Mouse (Mus musculus) heart, embryonic 14.5 days (tissue): ENCODE data around the gene Hecw2. TPM values are rescaled to one million over a fixed set of nuclear protein-coding genes. Genes with fewer than 3 reads are reported as not detected.

ENCODE experiments used
- ATAC-seq: fragments of 200-750 bp; cut with Nextera tagmentation; 2 replicates; pipeline ENCODE4 v1.8.0; 2017; ENCODE audit warnings: low read depth, moderate TSS enrichment; ENCODE audit not compliant: insufficient number of reproducible peaks, insufficient read depth, low FRiP score
- H3K27ac ChIP-seq, 2 experiments: fragments of 200-500 bp in 1 of 2; fragments of 300-500 bp in 1 of 2; sonication (generic) in 1 of 2; replicated peaks in 1 of 2; 2 replicates each; pipeline ENCODE4 v1.5.1; 2012 to 2014; ENCODE audit warnings: low read depth in 2 of 2, low read length in 2 of 2, control low read depth in 1 of 2, mild to moderate bottlenecking in 1 of 2, mixed read lengths in 1 of 2; ENCODE audit not compliant: control insufficient read depth in 1 of 2, insufficient read depth in 1 of 2
- H3K27me3 ChIP-seq: fragments of 300-500 bp; sonication (generic); 2 replicates; pipeline ENCODE4 v1.6.1; 2014; ENCODE audit warnings: mild to moderate bottlenecking, low read length, control low read depth; ENCODE audit not compliant: control insufficient read depth, insufficient read depth
- H3K36me3 ChIP-seq: fragments of 300-500 bp; sonication (generic); 2 replicates; pipeline ENCODE4 v1.6.1; 2014; ENCODE audit warnings: mild to moderate bottlenecking, control low read depth, low read length, mixed read lengths; ENCODE audit not compliant: control insufficient read depth, insufficient read depth
- H3K4me1 ChIP-seq, 2 experiments: fragments of 200-500 bp in 1 of 2; fragments of 300-500 bp in 1 of 2; sonication (generic) in 1 of 2; 2 replicates each; pipeline ENCODE4 v1.6.1; 2012 to 2014; ENCODE audit warnings: low read length in 2 of 2, control low read depth in 1 of 2, mixed read lengths in 1 of 2; ENCODE audit not compliant: control insufficient read depth in 2 of 2, insufficient read depth in 2 of 2
- H3K4me2 ChIP-seq: fragments of 300-500 bp; sonication (generic); 2 replicates; pipeline ENCODE4 v1.6.1; 2014; ENCODE audit warnings: mild to moderate bottlenecking, low read length
- H3K4me3 ChIP-seq, 2 experiments: fragments of 200-500 bp in 1 of 2; fragments of 300-500 bp in 1 of 2; sonication (generic) in 1 of 2; 2 replicates each; pipeline ENCODE4 v1.5.1; 2012 to 2014; ENCODE audit warnings: low read length in 2 of 2, mild to moderate bottlenecking in 2 of 2, control low read depth in 1 of 2, low read depth in 1 of 2, moderate library complexity in 1 of 2; ENCODE audit not compliant: control insufficient read depth in 1 of 2, insufficient read depth in 1 of 2
- H3K9ac ChIP-seq: fragments of 300-500 bp; sonication (generic); 2 replicates; pipeline ENCODE4 v1.6.1; 2014; ENCODE audit warnings: mild to moderate bottlenecking, low read length
- H3K9me3 ChIP-seq: fragments of 300-500 bp; sonication (generic); 2 replicates; pipeline ENCODE4 v1.6.1; 2016; ENCODE audit warnings: low read length, control low read depth; ENCODE audit not compliant: control insufficient read depth
- WGBS: fragments of 180-500 bp; shearing (Covaris S2); extraction: QIAGEN DNeasy Blood & Tissue Kit; methylation state at CpG from one replicate; pipeline ENCODE4 v1.1.7; 2014; 5-methylcytosine and 5-hydroxymethylcytosine counted together
- polyA plus RNA-seq: library from polyadenylated mRNA; unstranded; fragments of >200 nt; fragmentation: Nextera tagmentation; extraction: Ambion mirVana; gene quantifications from 2 replicates; pipeline ENCODE4 v1.2.1, GENCODE M21; 2014

Gene Hecw2
- polyA plus RNA-seq, 1 experiment from 2014 or later, result 5.7 TPM

DNA sequence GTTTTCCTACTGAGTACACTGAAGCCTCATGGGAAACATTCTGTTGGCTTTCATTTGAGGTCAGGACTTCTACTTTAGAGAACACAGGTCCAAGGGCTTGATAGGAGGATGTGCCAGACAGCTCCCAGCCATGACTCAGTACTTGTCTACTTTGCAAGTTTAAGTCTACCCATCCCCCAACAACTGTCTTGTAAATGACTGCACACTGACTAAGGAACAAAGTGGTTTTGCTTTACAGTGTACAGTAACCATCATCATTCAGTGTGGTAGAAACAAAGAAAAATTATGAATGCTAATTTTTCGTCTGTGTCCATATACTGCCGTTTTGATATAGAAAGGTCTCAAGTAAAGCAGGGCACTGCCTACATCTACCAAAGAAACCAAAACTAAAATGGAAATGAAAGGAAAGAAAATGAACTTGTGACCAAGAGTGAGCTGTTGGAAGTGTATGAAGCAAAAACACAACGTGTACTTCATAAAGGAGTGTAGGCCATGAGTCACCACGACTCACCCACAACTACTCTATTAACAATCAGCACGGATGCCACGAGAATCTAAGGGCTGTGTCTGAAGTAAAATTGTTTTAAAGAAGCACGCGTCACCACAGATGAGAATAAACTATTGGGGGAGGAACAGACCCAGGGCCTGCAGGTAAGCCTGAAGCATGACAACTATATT lies 356.6 kb downstream of the Hecw2 start:
- Histone ChIP-seq H3K9me3 (no peaks in the 10 kb centered on the region), H3K36me3 (peaks cover 17% of the 10 kb centered on the region; the same call in 1 of the 2 replicates), H3K4me1 (no peaks in the 10 kb centered on the region), H3K4me2 (no peak overlapping the region), H3K4me3 (no peak overlapping the region), H3K27ac (no peak overlapping the region), H3K27me3 (no peaks in the 10 kb centered on the region), H3K9ac (no peak overlapping the region)
- 81% methylated on average over 8 of the region's 8 CpGs for WGBS
- ATAC-seq, result no peak

DNA sequence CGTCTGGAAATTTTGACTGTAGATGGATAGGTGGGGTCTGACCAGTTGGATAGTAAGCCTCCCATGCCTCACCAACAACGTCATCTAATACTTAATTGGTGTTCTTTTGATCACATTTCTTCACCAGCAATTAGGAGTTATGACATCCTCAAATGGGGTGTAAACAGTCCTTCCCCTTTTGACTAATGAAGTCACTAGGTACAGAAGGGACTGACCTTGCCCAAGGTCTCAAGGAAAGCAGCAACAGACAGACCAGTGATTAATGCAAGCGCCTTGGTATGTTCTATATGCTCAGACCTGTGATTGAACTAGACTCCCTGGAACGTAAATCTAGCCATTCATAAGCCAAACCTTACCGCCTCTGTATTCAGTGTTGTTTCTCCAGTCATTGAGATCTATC lies 364.7 kb downstream of the Hecw2 start:
- Histone ChIP-seq H3K27me3 (no peaks in the 10 kb centered on the region), H3K4me3 (no peak overlapping the region), H3K4me2 (no peak overlapping the region), H3K36me3 (peaks cover 32% of the 10 kb centered on the region), H3K9me3 (no peaks in the 10 kb centered on the region), H3K4me1 (no peaks in the 10 kb centered on the region), H3K27ac (no peak overlapping the region), H3K9ac (no peak overlapping the region)
- ATAC-seq, result no peak
- WGBS, result 86% methylated on average over 5 of the region's 5 CpGs

DNA sequence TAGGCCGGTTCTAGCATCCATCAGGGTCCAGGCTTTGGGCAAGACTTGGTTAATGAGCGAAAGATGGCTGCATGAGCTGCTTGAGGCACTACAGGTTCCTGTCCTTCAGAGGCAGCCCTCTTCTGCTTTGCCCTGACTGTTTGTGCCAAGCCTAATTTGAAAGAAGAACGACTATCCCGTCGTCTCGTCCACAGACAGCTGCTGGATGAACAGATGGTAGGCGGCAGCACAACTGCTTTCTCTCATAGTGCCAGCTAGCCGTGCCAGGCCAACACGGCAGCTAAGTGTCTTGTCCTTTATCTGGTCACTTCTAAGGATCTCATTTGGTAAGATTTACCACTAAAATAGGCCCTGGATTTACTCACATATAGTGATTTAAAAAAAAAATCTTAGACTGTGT lies 365.9 kb downstream of the Hecw2 start:
- Histone ChIP-seq H3K4me1 (peaks cover 0 to 3% of the 10 kb centered on the region in 2 experiments; a peak in 1 of 4 replicates), H3K27me3 (no peaks in the 10 kb centered on the region), H3K4me3 (no peak overlapping the region), H3K4me2 (no peak overlapping the region), H3K9ac (no peak overlapping the region), H3K36me3 (peaks cover 33% of the 10 kb centered on the region), H3K27ac (no peak overlapping the region), H3K9me3 (no peaks in the 10 kb centered on the region)
- ATAC-seq, result no peak
- WGBS, result 84% methylated on average over 9 of the region's 9 CpGs

DNA sequence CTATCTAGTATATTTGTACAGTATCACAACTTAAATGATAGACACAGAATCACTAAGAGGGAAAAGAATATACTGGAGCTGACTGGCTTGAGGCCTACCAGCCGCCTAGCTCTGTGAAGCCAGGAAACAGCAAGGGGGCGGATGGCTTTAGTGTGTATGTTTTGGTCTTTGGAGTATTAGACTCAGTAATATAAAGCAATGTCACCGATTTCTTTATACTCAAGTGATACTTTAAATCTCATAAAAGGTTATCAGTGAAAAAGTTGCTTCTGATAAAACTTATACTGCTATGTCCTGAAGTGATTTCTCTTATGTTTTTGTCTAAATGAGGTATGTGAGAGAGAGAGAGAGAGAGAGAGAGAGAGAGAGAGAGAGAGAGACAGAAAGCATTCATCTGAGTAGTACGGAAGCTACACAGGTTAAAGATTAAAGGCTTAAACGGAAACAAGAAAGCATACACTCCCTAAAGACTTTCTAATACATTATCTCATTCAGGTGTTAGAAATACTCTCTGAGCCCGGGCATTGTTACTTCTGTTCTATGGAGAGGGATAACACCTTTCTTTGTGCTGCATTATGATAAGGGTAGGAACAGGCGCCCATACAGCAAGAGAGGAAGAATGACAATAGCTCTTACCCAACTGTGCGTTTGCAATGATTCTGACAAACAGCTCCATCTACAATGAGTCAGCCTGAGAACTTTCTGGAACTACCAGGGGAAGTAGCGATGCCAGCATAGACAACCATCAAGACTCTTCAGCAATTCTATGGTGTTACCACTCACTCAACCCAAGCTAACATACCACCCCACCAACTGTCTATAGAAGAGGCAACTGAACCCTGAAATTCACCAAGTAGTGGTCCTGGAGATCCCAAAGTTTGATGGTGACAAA lies 370.3 kb downstream of the Hecw2 start:
- H3K27ac ChIP-seq, result no peak overlapping the region
- H3K4me2 ChIP-seq, result no peak overlapping the region; the same call in 1 of the 2 replicates
- H3K36me3 ChIP-seq, result peaks cover 12% of the 10 kb centered on the region; the same call in 1 of the 2 replicates
- ATAC-seq, result no peak
- no peaks in the 10 kb centered on the region for H3K27me3 ChIP-seq
- no peak overlapping the region for H3K4me3 ChIP-seq
- H3K9ac ChIP-seq, result no peak overlapping the region
- H3K9me3 ChIP-seq, result no peaks in the 10 kb centered on the region
- WGBS, result 69% methylated on average over 9 of the region's 9 CpGs
- peaks cover 4 to 17% of the 10 kb centered on the region in 2 experiments; a peak in 3 of 4 replicates for H3K4me1 ChIP-seq

DNA sequence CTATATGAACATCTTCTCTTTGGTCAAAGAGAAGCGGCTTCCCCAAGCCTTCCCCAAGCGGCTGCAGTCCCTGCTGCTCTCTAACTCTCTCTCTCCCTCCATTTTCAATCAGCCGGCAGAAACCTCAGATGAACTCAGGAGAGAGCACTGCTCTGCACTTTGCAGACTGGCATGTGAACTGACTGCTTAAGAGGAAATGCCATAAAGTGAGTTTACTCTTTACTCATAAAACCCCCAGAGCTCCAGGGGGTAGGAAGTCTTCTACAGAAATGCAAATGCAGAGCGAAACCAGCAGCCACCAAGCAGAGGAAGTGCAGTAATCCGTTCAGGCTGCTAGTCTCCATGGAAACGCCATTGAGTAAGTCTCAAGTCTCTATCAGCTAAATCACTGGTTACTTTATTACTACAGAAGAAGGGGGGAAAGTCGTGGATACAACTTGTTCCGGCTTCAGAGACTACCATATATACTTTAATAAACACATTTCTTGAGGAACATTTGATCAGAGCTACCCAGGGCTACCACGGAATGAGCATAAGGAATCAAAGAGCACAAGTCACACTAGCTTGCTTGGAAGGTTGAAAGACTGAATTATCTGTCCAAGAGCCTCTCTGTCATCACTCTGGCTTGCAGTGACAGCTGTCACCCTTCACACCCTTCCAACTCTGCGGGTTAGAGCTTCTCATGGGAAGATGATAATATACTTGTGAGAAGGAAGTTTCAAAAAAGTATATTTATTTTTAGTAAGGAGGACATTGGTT lies 371.1 kb downstream of the Hecw2 start:
- Histone ChIP-seq H3K36me3 (peaks cover 12% of the 10 kb centered on the region; the same call in 1 of the 2 replicates), H3K9ac (no peak overlapping the region), H3K4me2 (peak overlapping the region; percentile 48), H3K9me3 (no peaks in the 10 kb centered on the region), H3K4me1 (peaks cover 4 to 17% of the 10 kb centered on the region in 2 experiments; a peak in 3 of 4 replicates), H3K27me3 (no peaks in the 10 kb centered on the region), H3K27ac (0 out of 4 replicates have a peak overlapping the region, but pooled peaks of 1 of the 2 experiments have one; percentile 27), H3K4me3 (peak overlapping the region; percentile 5 to 9; a peak in 2 of 4 replicates)
- ATAC-seq, result no peak
- WGBS, result 8% methylated on average over 10 of the region's 10 CpGs

DNA sequence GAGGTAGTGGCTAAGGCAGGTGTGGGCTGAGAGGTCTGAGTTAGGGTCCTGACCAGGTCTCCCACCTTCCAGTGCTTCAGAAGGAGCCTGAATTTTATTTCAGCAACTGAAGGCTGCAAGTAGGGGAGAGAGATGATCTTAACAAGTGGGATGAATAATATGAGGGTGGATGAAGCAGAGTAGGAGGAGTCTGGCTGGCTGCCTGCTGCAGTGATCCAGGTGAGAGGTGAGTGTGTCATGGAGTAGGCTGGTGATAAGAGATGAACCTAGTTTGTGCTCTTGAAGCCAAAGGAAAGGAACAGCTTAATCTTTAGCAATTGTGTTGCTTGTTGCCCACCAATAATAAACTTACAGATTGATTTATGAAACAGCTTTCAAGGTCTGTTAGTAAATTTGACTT lies 373.0 kb downstream of the Hecw2 start:
- no peaks in the 10 kb centered on the region for H3K9me3 ChIP-seq
- H3K27me3 ChIP-seq, result no peaks in the 10 kb centered on the region
- H3K36me3 ChIP-seq, result peaks cover 12% of the 10 kb centered on the region; the same call in 1 of the 2 replicates
- H3K27ac ChIP-seq, result no peak overlapping the region
- H3K4me3 ChIP-seq, result no peak overlapping the region
- no peak for ATAC-seq
- peaks cover 4 to 17% of the 10 kb centered on the region in 2 experiments; a peak in 3 of 4 replicates for H3K4me1 ChIP-seq
- no peak overlapping the region for H3K9ac ChIP-seq
- H3K4me2 ChIP-seq, result no peak overlapping the region

DNA sequence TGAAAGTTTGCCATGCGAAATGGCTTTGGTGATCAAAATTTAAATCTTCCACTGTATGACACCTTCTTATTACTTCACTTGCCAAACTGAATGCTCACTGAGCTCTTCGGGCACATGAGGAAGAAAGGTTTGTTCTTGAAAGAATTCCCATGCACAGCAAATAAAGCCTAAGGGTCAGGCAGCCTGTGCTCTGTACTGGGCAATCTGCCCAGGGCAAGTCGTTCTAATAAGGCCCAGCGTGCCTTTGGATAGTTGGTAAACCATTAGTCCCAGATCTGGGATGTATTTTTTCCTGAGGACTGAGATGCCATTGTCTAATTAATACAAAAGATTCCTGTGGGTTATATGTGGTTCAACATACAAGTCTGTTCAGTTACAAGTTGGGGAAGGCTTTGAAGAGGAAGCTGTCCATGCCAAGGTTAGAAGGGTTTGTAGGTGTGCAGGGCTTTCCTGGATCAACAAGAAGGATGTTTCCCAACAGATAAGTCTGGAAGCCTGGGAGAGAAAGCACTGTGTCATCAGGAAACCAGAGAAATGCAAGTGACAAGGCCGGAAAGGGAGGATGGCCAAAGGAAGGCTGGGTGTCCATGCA lies 374.8 kb downstream of the Hecw2 start:
- Histone ChIP-seq H3K9ac (no peak overlapping the region), H3K27me3 (no peaks in the 10 kb centered on the region), H3K36me3 (no peaks in the 10 kb centered on the region), H3K9me3 (no peaks in the 10 kb centered on the region), H3K4me2 (no peak overlapping the region), H3K4me1 (peaks cover 4 to 17% of the 10 kb centered on the region in 2 experiments; a peak in 3 of 4 replicates), H3K4me3 (no peak overlapping the region), H3K27ac (no peak overlapping the region)
- WGBS, result 77% methylated on average over 5 of the region's 5 CpGs
- no peak for ATAC-seq
